Mouse (Mus musculus) lung, adult 2 months (tissue): ENCODE data around the gene Prap1. TPM values are rescaled to one million over a fixed set of nuclear protein-coding genes. Genes with fewer than 3 reads are reported as not detected.
A peak's percentile ranks its signal among the peaks of the same experiment; 100 is the strongest.
"Not testable (repeated sequence)": the region's sequence is repeated elsewhere in the genome, so short reads cannot be mapped to it uniquely, and the experiment has no call there.

Experiments
- DNase-seq: peaks from one replicate; pipeline ENCODE4 v3.0.0; 2022
- H3K4me1 ChIP-seq: fragments of 200-500 bp; 2 replicates; pipeline ENCODE4 v1.6.1; 2011; ENCODE audit warnings: low read length; ENCODE audit not compliant: control insufficient read depth, insufficient read depth
- H3K4me3 ChIP-seq: fragments of 200-500 bp; replicated peaks from 2 replicates; pipeline ENCODE3; 2011; ENCODE audit warnings: low read depth, mild to moderate bottlenecking, control low read depth, low read length; ENCODE audit errors: extremely low read depth
- CTCF ChIP-seq: fragments of 200-500 bp; IDR thresholded peaks from 2 replicates; pipeline ENCODE4 v1.5.1; 2011; ENCODE audit warnings: mild to moderate bottlenecking, low read length, control low read depth; ENCODE audit not compliant: insufficient read depth
- POLR2A ChIP-seq: fragments of 200-500 bp; IDR thresholded peaks from 2 replicates; pipeline ENCODE4 v1.6.1; 2011; ENCODE audit warnings: low read depth, mild to moderate bottlenecking, control low read depth, low read length, borderline replicate concordance; ENCODE audit errors: extremely low read depth
- WGBS: fragments of 180-500 bp; shearing (Covaris S2); methylation state at CpG from one replicate; pipeline ENCODE4 v1.1.7; 2018; 5-methylcytosine and 5-hydroxymethylcytosine counted together
- polyA plus RNA-seq: library from polyadenylated mRNA; depleted of rRNA; stranded (reverse); fragments of >200 nt; gene quantifications from 2 replicates; pipeline ENCODE4 v1.2.3, GENCODE M21; 2012

The Prap1 gene
- polyA plus RNA-seq, 1 experiment, result not detected

- peaks cover 4% of the 10 kb centered on the region for H3K4me1 ChIP-seq
- peak; percentile 91 for DNase-seq
- TF ChIP-seq CTCF, result no peak
- TF ChIP-seq POLR2A, result peak; percentile 36; the same call in 1 of the 2 replicates
- H3K4me3 ChIP-seq, result peak overlapping the region; percentile 70
- under 1% methylated on average over 40 of the region's 40 CpGs for WGBS
These were observed 32.3 kb downstream of the Prap1 start for GRCm38 (mm10) chr7:140125278-140126021.

GRCm38 (mm10) chr7:140126022-140126350, 32.8 kb downstream of the Prap1 start:
- DNase-seq, result no peak
- H3K4me1 ChIP-seq, result peaks cover 4% of the 10 kb centered on the region
- TF ChIP-seq POLR2A (no peak), CTCF (no peak)
- 8% methylated on average over 5 of the region's 5 CpGs for WGBS
- peak overlapping the region; percentile 70 for H3K4me3 ChIP-seq

DNA sequence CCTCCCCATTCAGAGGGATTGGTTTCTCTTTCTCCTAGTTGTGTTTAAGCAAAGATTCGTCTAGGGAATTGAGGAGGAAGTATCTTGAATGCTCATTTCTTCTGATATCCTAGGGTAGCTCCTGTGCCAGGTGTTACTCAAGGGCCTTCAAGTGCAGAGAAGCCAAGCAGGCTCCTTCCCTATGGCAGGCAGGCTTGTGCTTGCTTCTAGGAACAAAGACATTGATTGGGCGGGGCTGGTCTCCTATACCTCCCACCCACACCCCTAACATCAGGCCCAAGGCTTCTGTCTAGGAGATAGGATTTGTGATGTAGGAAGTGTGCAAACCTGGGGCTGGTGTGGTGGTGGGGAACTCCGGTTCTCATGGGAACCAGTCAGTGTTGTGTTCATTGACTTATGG, 33.7 kb downstream of the Prap1 start:
- no peak for DNase-seq
- H3K4me3 ChIP-seq, result no peak overlapping the region
- H3K4me1 ChIP-seq, result peaks cover 4% of the 10 kb centered on the region
- TF ChIP-seq POLR2A, result no peak
- TF ChIP-seq CTCF, result no peak
- WGBS, result 68% methylated on average over 3 of the region's 3 CpGs

DNA sequence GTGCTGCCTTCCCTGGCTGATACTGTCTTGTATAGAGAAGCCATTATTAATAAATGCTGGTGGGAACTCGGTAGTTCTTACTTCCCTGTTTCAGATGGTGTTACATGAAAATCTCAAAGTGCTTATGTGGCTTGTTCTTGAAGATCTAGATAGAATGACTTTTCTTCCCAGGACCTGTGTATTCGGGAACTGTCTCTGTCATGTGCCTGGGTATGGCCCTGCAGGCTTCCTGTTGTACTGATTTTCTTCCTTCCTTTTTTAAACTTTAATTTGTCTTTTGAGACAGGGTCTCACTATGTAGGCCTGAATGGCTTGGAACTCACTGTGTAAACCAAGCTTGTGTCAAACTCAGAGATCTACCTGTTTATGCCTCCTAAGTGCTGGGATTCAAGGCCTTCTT, 34.7 kb downstream of the Prap1 start:
- H3K4me3 ChIP-seq, result no peak overlapping the region
- DNase-seq, result no peak
- H3K4me1 ChIP-seq, result peaks cover 4% of the 10 kb centered on the region
- TF ChIP-seq POLR2A, result no peak
- no peak for TF ChIP-seq CTCF
- WGBS, result 63% methylated on average over 2 of the region's 2 CpGs

DNA sequence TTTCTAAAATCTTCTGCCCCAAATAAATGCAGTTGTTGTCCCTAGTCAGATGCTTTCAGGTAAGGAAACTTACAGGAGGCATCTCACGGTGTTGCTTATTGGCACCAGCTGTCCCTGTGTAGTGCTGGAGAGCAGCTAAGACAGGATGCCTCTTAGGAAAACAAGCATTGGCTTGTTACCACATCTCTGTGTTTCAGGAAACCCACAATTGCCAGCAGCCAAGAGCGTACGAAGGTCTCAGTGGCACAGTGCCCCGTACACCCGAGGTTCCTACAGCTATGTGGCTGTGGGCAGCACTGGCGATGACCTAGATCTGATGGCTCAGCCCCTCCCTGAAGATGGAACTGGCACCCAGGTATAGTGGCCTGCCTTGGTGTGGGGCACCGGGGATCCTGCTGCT, 39.0 kb downstream of the Prap1 start:
- not testable (repeated sequence) for H3K4me1 ChIP-seq, H3K4me3 ChIP-seq, DNase-seq
- 83% methylated on average over 7 of the region's 7 CpGs for WGBS

GRCm38 (mm10) chr7:140134033-140134432, 40.8 kb downstream of the Prap1 start:
- not testable (repeated sequence) for H3K4me1 ChIP-seq, DNase-seq, H3K4me3 ChIP-seq
- WGBS, result 82% methylated on average over 7 of the region's 7 CpGs

- Histone ChIP-seq H3K4me1 (peaks cover 5% of the 10 kb centered on the region; the same call in 1 of the 2 replicates), H3K4me3 (no peak overlapping the region)
- no peak for TF ChIP-seq POLR2A
- TF ChIP-seq CTCF, result no peak
- WGBS, result 87% methylated on average over 5 of the region's 5 CpGs
- no peak for DNase-seq
These were observed 42.0 kb downstream of the Prap1 start for GRCm38 (mm10) chr7:140135106-140135770.

GRCm38 (mm10) chr7:140137135-140138020, 44.2 kb downstream of the Prap1 start, which contains the start of gene Mtg1:
Gene Mtg1 (plus strand): TSS chr7:140137564.
- 3% methylated on average over 39 of the region's 39 CpGs for whole genome bisulfite sequencing
- TF ChIP-seq CTCF (no peak), POLR2A (peak; percentile 65; the same call in 1 of the 2 replicates)
- peak; percentile 98 for DNase-seq
- H3K4me3 ChIP-seq, result peak within 1 kb of the TSS; percentile 99
- H3K4me1 ChIP-seq, result peaks cover 5% of the 10 kb centered on the region; the same call in 1 of the 2 replicates

- H3K4me1 ChIP-seq, result peaks cover 5% of the 10 kb centered on the region; the same call in 1 of the 2 replicates
- WGBS, result under 1% methylated on average over 8 of the region's 8 CpGs
These were observed 44.8 kb downstream of the Prap1 start for GRCm38 (mm10) chr7:140138021-140138310.

DNA sequence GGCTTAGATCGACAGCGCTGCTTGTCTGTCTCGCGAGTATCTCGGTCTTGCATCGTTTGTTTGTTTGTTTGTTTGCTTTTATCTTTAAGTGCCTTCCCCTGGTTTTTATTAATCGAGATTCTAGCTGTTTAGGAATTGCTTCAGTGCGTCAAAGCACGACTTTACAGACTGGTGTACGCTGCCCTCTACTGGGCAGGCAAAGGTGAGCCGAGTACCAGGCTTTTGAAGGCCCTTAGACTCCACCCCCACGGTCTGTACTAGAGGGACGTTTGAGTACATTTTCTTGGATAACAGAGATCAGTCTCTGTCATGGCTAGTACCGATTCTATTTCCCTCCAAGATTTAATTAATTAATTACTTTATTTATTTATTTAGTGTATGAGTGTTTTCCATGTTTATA, 48.2 kb downstream of the Prap1 start:
- TF ChIP-seq POLR2A, result no peak
- peak; percentile 92 for TF ChIP-seq CTCF
- 2% methylated on average over 14 of the region's 14 CpGs for WGBS
- H3K4me3 ChIP-seq, result no peak overlapping the region
- peak; percentile 54 for DNase-seq
- peaks cover 5% of the 10 kb centered on the region; the same call in 1 of the 2 replicates for H3K4me1 ChIP-seq

More at GRCm38 (mm10) chr7:140138021-140138310, 44.8 kb downstream of the Prap1 start:
- peak overlapping the region; percentile 99 for H3K4me3 ChIP-seq
- TF ChIP-seq POLR2A (no peak), CTCF (no peak)
- no peak for DNase-seq
